Mouse (Mus musculus) G1E (cell line): ENCODE data around the gene Cntn5.

Experiments
- CTCF ChIP-seq: IDR thresholded peaks from 2 replicates; pipeline ENCODE4 v1.5.1; 2012; ENCODE audit warnings: low read depth, low read length, inconsistent platforms, mixed read lengths
- GATA2 ChIP-seq: IDR thresholded peaks from 2 replicates; pipeline ENCODE4 v1.6.1; 2012; ENCODE audit warnings: low read depth, low read length, inconsistent platforms, borderline replicate concordance

GRCm38 (mm10) chr9:9960610-9961172 is 943.9 kb downstream of the Cntn5 start:
- TF ChIP-seq CTCF (no peak), GATA2 (no peak)
